Mouse (Mus musculus) bone marrow, adult 2 months (tissue): Measurements from ENCODE around the gene Lrrc28.

Experiments
- CTCF ChIP-seq: fragments of 200-500 bp; IDR thresholded peaks from 2 replicates; pipeline ENCODE4 v1.5.1; 2011; ENCODE audit warnings: low read length, control low read depth; ENCODE audit not compliant: control insufficient read depth, insufficient read depth
- POLR2A ChIP-seq: fragments of 200-500 bp; IDR thresholded peaks from 2 replicates; pipeline ENCODE4 v1.6.1; 2011; ENCODE audit warnings: low read depth, mild to moderate bottlenecking, control low read depth, low read length, borderline replicate concordance; ENCODE audit not compliant: control insufficient read depth

GRCm38 (mm10) chr7:67487889-67488411 is 157.1 kb downstream of the Lrrc28 start:
- TF ChIP-seq CTCF, result no peak
- no peak for TF ChIP-seq POLR2A
